Mouse (Mus musculus): ENCODE data around the gene Tpra1.

- TF ChIP-seq CTCF (IDR thresholded peaks at IDR 0.05; ENCODE audit: low read depth) = no peak
- TF ChIP-seq EP300 (IDR thresholded peaks at IDR 0.05; ENCODE audit: low read depth) = no peak
These were observed 47.5 kb upstream of the Tpra1 start for GRCm38 (mm10) chr6:88854509-88854908.
